Mouse (Mus musculus) erythroblast, adult 5-6 weeks (primary cell): ENCODE measurements around the gene Rad21l. TPM values are rescaled to one million over a fixed set of nuclear protein-coding genes. Genes with fewer than 3 reads are reported as not detected.

Experiments
- ATAC-seq: replicated peaks from 2 replicates; pipeline ENCODE4 v1.8.0; 2016; ENCODE audit warnings: moderate number of reproducible peaks, mild to moderate bottlenecking, moderate TSS enrichment, inconsistent platforms; ENCODE audit not compliant: poor library complexity, low FRiP score, severe bottlenecking
- total RNA-seq, 2 experiments: library from RNA; stranded (forward) in 1 of 2; stranded (reverse) in 1 of 2; fragments of 150-400 nt in 1 of 2; fragments of 200-764, 138-1000 nt in 1 of 2; gene quantifications; 2 replicates each; pipeline versions ENCODE4 v1.2.3 to v1.2.4; 2015 to 2017; ENCODE audit warnings: low replicate concordance in 2 of 2

Gene Rad21l
- total RNA-seq (2015; ENCODE audit: low replicate concordance): not detected in 2 replicates
- not detected in 2 replicates for total RNA-seq (2017; ENCODE audit: low replicate concordance)

GRCm38 (mm10) chr2:151668433-151668832, at the start of gene Rad21l:
Gene Rad21l (minus strand): TSS chr2:151668533.
- ATAC-seq: no peak

- no peak for ATAC-seq
Observed at GRCm38 (mm10) chr2:151716318-151717055, 48.2 kb upstream of the Rad21l start.

- no peak for ATAC-seq
Observed at GRCm38 (mm10) chr2:151715526-151715925, 47.2 kb upstream of the Rad21l start.

- no peak for ATAC-seq
Observed at GRCm38 (mm10) chr2:151712647-151713046, 44.3 kb upstream of the Rad21l start.

- no peak for ATAC-seq
Observed at GRCm38 (mm10) chr2:151702851-151703190, 34.5 kb upstream of the Rad21l start.

- ATAC-seq: no peak
Observed at GRCm38 (mm10) chr2:151702146-151702850, 34.0 kb upstream of the Rad21l start.

GRCm38 (mm10) chr2:151701231-151702145, 33.2 kb upstream of the Rad21l start, which contains the start of gene Tmem74b:
Gene Tmem74b (plus strand): TSS chr2:151702008.
- ATAC-seq: no peak

- no peak for ATAC-seq
Observed at GRCm38 (mm10) chr2:151682976-151683375, 14.6 kb upstream of the Rad21l start.

- ATAC-seq: no peak
Observed at GRCm38 (mm10) chr2:151682357-151682756, 14.0 kb upstream of the Rad21l start.

GRCm38 (mm10) chr2:151676234-151676633, 7.9 kb upstream of the Rad21l start:
- ATAC-seq: no peak

GRCm38 (mm10) chr2:151670968-151671329, 2.6 kb upstream of the Rad21l start:
- ATAC-seq: no peak

GRCm38 (mm10) chr2:151670026-151670967, 2.0 kb upstream of the Rad21l start:
- ATAC-seq: peak; percentile 62

GRCm38 (mm10) chr2:151652053-151652452, 16.3 kb downstream of the Rad21l start:
- ATAC-seq: no peak

GRCm38 (mm10) chr2:151636015-151636402, 32.3 kb downstream of the Rad21l start:
- ATAC-seq: no peak

- ATAC-seq: no peak
Observed at GRCm38 (mm10) chr2:151635362-151636014, 32.8 kb downstream of the Rad21l start.

- no peak for ATAC-seq
Observed at GRCm38 (mm10) chr2:151634903-151635302, 33.4 kb downstream of the Rad21l start.

- no peak for ATAC-seq
Observed at GRCm38 (mm10) chr2:151632982-151633381, 35.4 kb downstream of the Rad21l start.

- no peak for ATAC-seq
Observed at GRCm38 (mm10) chr2:151632159-151632814, 36.0 kb downstream of the Rad21l start, which contains the start of gene Snph. Gene Snph (minus strand): TSS chr2:151632593.
